26 mouse cellular contexts compared by ENCODE assay signal in genomic region chr9:14623928-14624327, GRCm38 (mm10). TPM values are rescaled to one million over a fixed set of nuclear protein-coding genes. Genes with fewer than 3 reads are reported as not detected.
DNase-seq lines count a peak whose midpoint lies in the region; ATAC-seq and TF ChIP-seq lines count a peak whose summit lies in the region.
"Had no signal": no experiment of that assay in that cellular context is flagged by ENCODE, and none has a peak within 500 bp of the region (broad histone marks: within the 10 kb centered on the region; RNA-seq: fewer than 3 reads in every experiment).

No protein-coding gene starts in this region.

- intact Hi-C loops in gastrocnemius, adult 2 months (cut with DNase I): loop anchor here (2.0 kb wide), 1 partner anchor 39 kb away; no protein-coding TSS in a partner anchor

- no peaks in the 10 kb centered on the region for H3K27me3 ChIP-seq in limb, embryonic 15.5 days
- no peaks in the 10 kb centered on the region for H3K27me3 ChIP-seq in limb, embryonic 10.5 days (ENCODE audit: low read depth, poor library complexity, severe bottlenecking)
- H3K27me3 ChIP-seq in forebrain, embryonic 13.5 days: no peaks in the 10 kb centered on the region
- H3K27me3 ChIP-seq: CH12.LX; embryonic facial prominence, embryonic 12.5 days; heart, embryonic 12.5 days; heart, embryonic 15.5 days; hindbrain, embryonic 12.5 days; hindbrain, embryonic 15.5 days; Patski had no signal

- no peaks in the 10 kb centered on the region for H3K36me3 ChIP-seq in limb, embryonic 15.5 days
- no peaks in the 10 kb centered on the region for H3K36me3 ChIP-seq in limb, embryonic 10.5 days
- no peaks in the 10 kb centered on the region for H3K36me3 ChIP-seq in forebrain, embryonic 13.5 days (ENCODE audit: poor library complexity, severe bottlenecking)
- H3K36me3 ChIP-seq: embryonic facial prominence, embryonic 12.5 days; forebrain, embryonic 10.5 days; G1E; heart, embryonic 12.5 days; heart, embryonic 15.5 days; hindbrain, embryonic 12.5 days; hindbrain, embryonic 15.5 days had no signal

- peaks cover 34% of the 10 kb centered on the region for H3K4me1 ChIP-seq in limb, embryonic 15.5 days
- peaks cover 17% of the 10 kb centered on the region for H3K4me1 ChIP-seq in limb, embryonic 10.5 days
- no peaks in the 10 kb centered on the region for H3K4me1 ChIP-seq in forebrain, embryonic 13.5 days
- H3K4me1 ChIP-seq: hindbrain, embryonic 12.5 days; hindbrain, embryonic 15.5 days had no signal

- peak overlapping the region; percentile 29 for H3K4me3 ChIP-seq in gastrocnemius, adult 2 months
- H3K4me3 ChIP-seq in limb, embryonic 15.5 days: no peak overlapping the region
- no peak overlapping the region for H3K4me3 ChIP-seq in limb, embryonic 10.5 days
- H3K4me3 ChIP-seq in forebrain, embryonic 13.5 days: no peak overlapping the region
- H3K4me3 ChIP-seq: embryonic facial prominence, embryonic 12.5 days; forebrain, embryonic 10.5 days; heart, embryonic 12.5 days; heart, embryonic 15.5 days; hindbrain, embryonic 12.5 days; hindbrain, embryonic 15.5 days had no signal

- no peak for TF ChIP-seq CTCF in gastrocnemius, adult 2 months (IDR thresholded peaks at IDR 0.05)

- no peak for DNase-seq in gastrocnemius, adult 2 months
- no peak for DNase-seq in gastrocnemius, adult 8-10 months (ENCODE audit: low spot score in 2 of 2)
- DNase-seq in limb, embryonic 10.5 days (ENCODE audit: low spot score): no peak
- peak; percentile 59 for DNase-seq in lung, postnatal 10 days
- no peak for DNase-seq in lung, postnatal 14 days
- DNase-seq: adrenal gland, postnatal 10 days; adrenal gland, postnatal 36 days; B cell, adult 2 months; cerebellum, adult 18-20 months; cerebellum, adult 9-10 months; cerebellum, postnatal 14 days; forebrain, postnatal 0 days had no signal

- no peak overlapping the region for H3K4me2 ChIP-seq in limb, embryonic 15.5 days
- H3K4me2 ChIP-seq in forebrain, embryonic 13.5 days: no peak overlapping the region
- H3K4me2 ChIP-seq: embryonic facial prominence, embryonic 12.5 days; heart, embryonic 12.5 days; heart, embryonic 15.5 days; hindbrain, embryonic 12.5 days; hindbrain, embryonic 15.5 days had no signal

- H3K27ac ChIP-seq in gastrocnemius, adult 2 months: peak overlapping the region; percentile 90
- H3K27ac ChIP-seq in limb, embryonic 15.5 days: peak overlapping the region; percentile 68; the same call in 1 of the 2 replicates
- no peak overlapping the region for H3K27ac ChIP-seq in limb, embryonic 10.5 days
- H3K27ac ChIP-seq in forebrain, embryonic 13.5 days: no peak overlapping the region
- H3K27ac ChIP-seq: forebrain, embryonic 10.5 days; hindbrain, embryonic 12.5 days; hindbrain, embryonic 15.5 days had no signal

- H3K9ac ChIP-seq in limb, embryonic 15.5 days: no peak overlapping the region
- H3K9ac ChIP-seq in forebrain, embryonic 13.5 days: no peak overlapping the region
- H3K9ac ChIP-seq: embryonic facial prominence, embryonic 12.5 days; forebrain, postnatal 0 days; heart, embryonic 12.5 days; heart, embryonic 15.5 days; hindbrain, embryonic 12.5 days; hindbrain, embryonic 15.5 days had no signal

- no peaks in the 10 kb centered on the region for H3K9me3 ChIP-seq in limb, embryonic 15.5 days
- H3K9me3 ChIP-seq in limb, embryonic 10.5 days (replicated peaks): no peaks in the 10 kb centered on the region
- H3K9me3 ChIP-seq in forebrain, embryonic 13.5 days (replicated peaks): no peaks in the 10 kb centered on the region
- H3K9me3 ChIP-seq: embryonic facial prominence, embryonic 12.5 days; forebrain, embryonic 10.5 days; G1E; heart, embryonic 12.5 days; heart, embryonic 15.5 days; hindbrain, embryonic 12.5 days; hindbrain, embryonic 15.5 days had no signal

- no peak for ATAC-seq in limb, embryonic 15.5 days (ENCODE audit: insufficient number of reproducible peaks, low FRiP score, low TSS enrichment, low read depth)
- no peak for ATAC-seq in forebrain, embryonic 13.5 days
- ATAC-seq: forebrain, embryonic 14.5 days; forebrain, postnatal 0 days; Patski had no signal

- 46% methylated on average over 4 of the region's 4 CpGs for WGBS in limb, embryonic 15.5 days
- 68% methylated on average over 4 of the region's 4 CpGs for WGBS in limb, embryonic 10.5 days
- 55% methylated on average over 4 of the region's 4 CpGs for WGBS in forebrain, embryonic 13.5 days

RNA-seq across cellular contexts. Expression of gene Amotl1, which starts 20.9 kb away (rescaled TPM):
- 100 to 1,000 TPM; 397 to 399 TPM for total RNA-seq in gastrocnemius, adult 2 months (2021)
- total RNA-seq in gastrocnemius, adult 8-10 months (2022): 100 to 1,000 TPM; 324 to 412 (median 352) TPM
- 35.3 and 36.1 TPM in 2 replicates for polyA plus RNA-seq in limb, embryonic 15.5 days (2015; fragmentation: Nextera tagmentation; extraction: Ambion mirVana)
- 24.9 and 32.1 TPM in 2 replicates for polyA plus RNA-seq in limb, embryonic 10.5 days (2016; fragmentation: Nextera tagmentation; extraction: Ambion mirVana)
- 10.6 and 11.9 TPM in 2 replicates for polyA plus RNA-seq in forebrain, embryonic 13.5 days (2015; fragmentation: Nextera tagmentation; extraction: Ambion mirVana)
- total RNA-seq: granulocyte monocyte progenitor cell, adult 5-6 weeks; hematopoietic stem cell, adult 5-6 weeks had no signal

Comparison
In these comparisons a context has a peak if more than half of its experiments do, and no peak if none do; other contexts are left out.
1. H3K27ac ChIP-seq: peak in gastrocnemius, adult 2 months (single experiment) and limb, embryonic 15.5 days (single experiment); none in limb, embryonic 10.5 days (single experiment) and forebrain, embryonic 13.5 days (single experiment).